Mouse (Mus musculus) lung, adult 2 months (tissue): Measurements from ENCODE around the gene Zkscan4. TPM values are rescaled to one million over a fixed set of nuclear protein-coding genes. Genes with fewer than 3 reads are reported as not detected.

ENCODE experiments used
- DNase-seq: peaks from one replicate; pipeline ENCODE4 v3.0.0; 2022
- H3K4me1 ChIP-seq: fragments of 200-500 bp; 2 replicates; pipeline ENCODE4 v1.6.1; 2011; ENCODE audit warnings: low read length; ENCODE audit not compliant: control insufficient read depth, insufficient read depth
- H3K4me3 ChIP-seq: fragments of 200-500 bp; replicated peaks from 2 replicates; pipeline ENCODE3; 2011; ENCODE audit warnings: low read depth, mild to moderate bottlenecking, control low read depth, low read length; ENCODE audit errors: extremely low read depth
- CTCF ChIP-seq: fragments of 200-500 bp; IDR thresholded peaks from 2 replicates; pipeline ENCODE4 v1.5.1; 2011; ENCODE audit warnings: mild to moderate bottlenecking, low read length, control low read depth; ENCODE audit not compliant: insufficient read depth
- POLR2A ChIP-seq: fragments of 200-500 bp; IDR thresholded peaks from 2 replicates; pipeline ENCODE4 v1.6.1; 2011; ENCODE audit warnings: low read depth, mild to moderate bottlenecking, control low read depth, low read length, borderline replicate concordance; ENCODE audit errors: extremely low read depth
- WGBS: fragments of 180-500 bp; shearing (Covaris S2); methylation state at CpG from one replicate; pipeline ENCODE4 v1.1.7; 2018; 5-methylcytosine and 5-hydroxymethylcytosine counted together
- polyA plus RNA-seq: library from polyadenylated mRNA; depleted of rRNA; stranded (reverse); fragments of >200 nt; gene quantifications from 2 replicates; pipeline ENCODE4 v1.2.3, GENCODE M21; 2012; rRNA removed

Gene Zkscan4
- polyA plus RNA-seq, 1 experiment, result 1.7 TPM

DNA sequence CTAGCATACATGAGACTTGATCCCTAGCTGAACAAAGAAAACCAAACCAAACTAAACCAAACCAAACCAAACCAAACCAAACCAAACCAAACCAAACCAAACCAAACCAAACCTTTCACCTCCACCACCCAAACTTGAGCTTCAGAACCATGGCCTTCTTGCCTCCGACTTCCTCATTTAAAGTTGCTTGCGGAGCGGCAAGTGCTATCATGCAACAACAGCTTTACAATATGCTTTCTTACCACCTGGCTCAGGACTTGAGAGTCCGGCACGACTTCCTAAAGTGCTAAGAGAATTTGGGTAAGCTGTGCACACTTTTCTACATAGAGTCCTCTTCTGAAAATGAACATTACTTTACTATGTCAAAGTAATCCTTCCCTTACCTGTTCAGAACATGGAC is 23.6 kb downstream of the Zkscan4 start:
- DNase-seq, result no peak
- TF ChIP-seq POLR2A (no peak), CTCF (no peak)
- 85% methylated on average over 5 of the region's 5 CpGs for WGBS
- Histone ChIP-seq H3K4me3 (no peak overlapping the region), H3K4me1 (no peaks in the 10 kb centered on the region)

- WGBS, result 0% methylated on average over 21 of the region's 21 CpGs
- no peak for TF ChIP-seq CTCF
- peak; percentile 80; the same call in 1 of the 2 replicates for TF ChIP-seq POLR2A
- H3K4me3 ChIP-seq, result peak overlapping the region; percentile 99
- DNase-seq, result peak; percentile 79
- H3K4me1 ChIP-seq, result no peaks in the 10 kb centered on the region
Observed at GRCm38 (mm10) chr13:21506221-21506649, 27.5 kb downstream of the Zkscan4 start.

GRCm38 (mm10) chr13:21530136-21530535 is 51.4 kb downstream of the Zkscan4 start:
- TF ChIP-seq POLR2A (no peak), CTCF (no peak)
- no peak for DNase-seq
- Histone ChIP-seq H3K4me3 (peak overlapping the region; percentile 27), H3K4me1 (peaks cover 2% of the 10 kb centered on the region; the same call in 1 of the 2 replicates)
- 34% methylated on average over 7 of the region's 7 CpGs for WGBS

DNA sequence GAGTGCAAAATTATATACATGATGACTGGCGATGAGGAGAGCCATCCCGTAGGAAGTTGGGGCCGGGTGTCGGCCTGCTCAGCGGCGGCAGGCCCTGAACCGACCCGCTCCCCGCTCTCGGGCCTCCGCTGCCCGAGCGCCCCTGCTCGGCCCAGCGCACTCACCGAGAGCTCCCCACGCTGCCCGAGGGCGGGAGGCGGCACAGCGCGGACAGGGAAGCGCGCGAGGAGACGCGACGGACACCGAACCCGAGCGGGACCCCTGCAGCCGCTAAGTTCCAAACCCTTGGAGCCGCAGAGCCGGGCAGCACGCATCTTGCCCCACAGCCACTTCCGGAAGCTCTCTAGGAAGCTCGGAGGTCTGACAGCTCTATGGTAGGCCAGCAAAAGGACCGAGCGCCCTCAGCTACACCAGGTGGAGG is 52.1 kb downstream of the Zkscan4 start, which contains the start of gene Zkscan8:
Zkscan8 (minus strand) TSS at position 340 of the 421 bp plus-strand sequence.
- Histone ChIP-seq H3K4me1 (peaks cover 2% of the 10 kb centered on the region; the same call in 1 of the 2 replicates), H3K4me3 (peak within 1 kb of the TSS; percentile 92)
- WGBS, result under 1% methylated on average over 39 of the region's 39 CpGs
- peak; percentile 88 for DNase-seq
- no peak for TF ChIP-seq CTCF
- peak; percentile 66; the same call in 1 of the 2 replicates for TF ChIP-seq POLR2A

Other genes with a start within 250 kb of the Zkscan4 start
- not detected in 2 replicates for gene Gpx5, start 186.2 kb upstream of the Zkscan4 start, polyA plus RNA-seq
- gene Gpx6, start 166.8 kb upstream of the Zkscan4 start, polyA plus RNA-seq, result not detected in 2 replicates
- gene Olfr1367, start 132.0 kb upstream of the Zkscan4 start, polyA plus RNA-seq, result not detected in 2 replicates
- gene Zscan12, start 116.1 kb upstream of the Zkscan4 start, polyA plus RNA-seq, result 1.1 and 1.8 TPM in 2 replicates
- 18.2 and 18.7 TPM in 2 replicates for gene Zkscan3, start 76.2 kb upstream of the Zkscan4 start, polyA plus RNA-seq
- gene Pgbd1, start 37.8 kb upstream of the Zkscan4 start, polyA plus RNA-seq, result 0.31 and 0.73 TPM in 2 replicates
- 12.9 and 21.4 TPM in 2 replicates for gene Zscan26, start 25.2 kb upstream of the Zkscan4 start, polyA plus RNA-seq
- 0.82 and 0.89 TPM in 2 replicates for gene Nkapl, start 10.4 kb upstream of the Zkscan4 start, polyA plus RNA-seq
- gene Gm10065, start 534 bp downstream of the Zkscan4 start, polyA plus RNA-seq, result not detected in 2 replicates
- gene AK157302, start 16.3 kb downstream of the Zkscan4 start, polyA plus RNA-seq, result 0.06 TPM in 2 replicates
- 3.0 and 5.0 TPM in 2 replicates for gene Gm11273, start 22.5 kb downstream of the Zkscan4 start, polyA plus RNA-seq
- 2.5 and 4.7 TPM in 2 replicates for gene Zkscan8, start 52.2 kb downstream of the Zkscan4 start, polyA plus RNA-seq
- not detected in 2 replicates for gene Olfr1366, start 63.9 kb downstream of the Zkscan4 start, polyA plus RNA-seq
- gene Olfr1535, start 81.0 kb downstream of the Zkscan4 start, polyA plus RNA-seq, result not detected in 2 replicates
- gene Olfr1364, start 102.9 kb downstream of the Zkscan4 start, polyA plus RNA-seq, result not detected in 2 replicates
- not detected in 2 replicates for gene Olfr1362, start 135.1 kb downstream of the Zkscan4 start, polyA plus RNA-seq
- not detected in 2 replicates for gene Olfr11, start 163.6 kb downstream of the Zkscan4 start, polyA plus RNA-seq
- not detected in 2 replicates for gene Olfr1361, start 184.5 kb downstream of the Zkscan4 start, polyA plus RNA-seq
- not detected in 2 replicates for gene Olfr1360, start 198.5 kb downstream of the Zkscan4 start, polyA plus RNA-seq
- gene Olfr1359, start 219.2 kb downstream of the Zkscan4 start, polyA plus RNA-seq, result not detected in 2 replicates
- gene Hist1h2bl, start 237.2 kb downstream of the Zkscan4 start, polyA plus RNA-seq, result 0.72 and 1.6 TPM in 2 replicates
- gene Hist1h2ai, start 237.5 kb downstream of the Zkscan4 start, polyA plus RNA-seq, result 5.8 and 6.7 TPM in 2 replicates
- gene Hist1h3h, start 238.8 kb downstream of the Zkscan4 start, polyA plus RNA-seq, result 8.2 and 8.6 TPM in 2 replicates
- 0.70 TPM in 1 of 2 replicates, not detected in the other for gene Hist1h2bm, start 243.1 kb downstream of the Zkscan4 start, polyA plus RNA-seq